Mouse (Mus musculus): Measurements from ENCODE around the gene Tbc1d7.

DNA sequence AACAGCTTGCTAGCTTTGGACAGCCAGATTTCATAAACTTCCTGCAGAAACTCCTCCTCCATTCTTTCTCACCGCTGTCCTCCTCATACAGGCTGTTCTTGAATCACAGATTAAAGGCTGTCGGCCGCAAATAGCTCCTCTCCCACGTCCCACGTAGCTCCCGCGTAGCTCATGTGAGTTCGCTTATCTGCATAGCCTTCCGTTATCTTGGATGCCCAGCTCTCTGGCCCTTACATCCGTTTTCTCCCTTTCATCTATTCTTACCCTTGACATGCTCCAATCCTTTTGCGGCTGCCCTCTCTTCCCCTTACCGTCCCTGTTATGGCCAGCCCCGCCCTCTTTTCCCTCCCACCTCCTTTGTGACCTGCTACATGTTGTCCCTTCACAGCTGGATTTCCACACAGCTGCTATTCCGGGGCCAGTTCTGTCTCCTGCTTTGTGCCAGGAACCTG, 20.5 kb upstream of the Tbc1d7 start:
- TF ChIP-seq GATA1 (IDR thresholded peaks at IDR 0.05; ENCODE audit: borderline replicate concordance, low read length) (peak; percentile 91; the same call in 2 of the 3 replicates), FLI1 (IDR thresholded peaks at IDR 0.05; ENCODE audit: low read length) (0 out of 2 replicates have a peak, but pooled peaks have one; percentile 11)

Data from megakaryocyte, embryonic 14.5 days (primary cell).